Mouse (Mus musculus) bone marrow, adult 2 months (tissue): ENCODE results near the gene Ntn5. TPM values are rescaled to one million over a fixed set of nuclear protein-coding genes. Genes with fewer than 3 reads are reported as not detected.

Source experiments
- H3K27ac ChIP-seq: fragments of 200-500 bp; 2 replicates; pipeline ENCODE4 v1.5.1; 2012; ENCODE audit warnings: low read depth, mild to moderate bottlenecking, control low read depth, inconsistent platforms, low read length; ENCODE audit not compliant: control insufficient read depth, poor library complexity, insufficient read depth
- H3K4me1 ChIP-seq: fragments of 200-500 bp; 2 replicates; pipeline ENCODE4 v1.6.1; 2011; ENCODE audit warnings: low read length; ENCODE audit not compliant: control insufficient read depth, insufficient read depth
- H3K4me3 ChIP-seq: fragments of 200-500 bp; replicated peaks from 2 replicates; pipeline ENCODE3; 2011; ENCODE audit warnings: mild to moderate bottlenecking, low read depth, low read length, control low read depth; ENCODE audit not compliant: control insufficient read depth
- CTCF ChIP-seq: fragments of 200-500 bp; IDR thresholded peaks from 2 replicates; pipeline ENCODE4 v1.5.1; 2011; ENCODE audit warnings: low read length, control low read depth; ENCODE audit not compliant: control insufficient read depth, insufficient read depth
- POLR2A ChIP-seq: fragments of 200-500 bp; IDR thresholded peaks from 2 replicates; pipeline ENCODE4 v1.6.1; 2011; ENCODE audit warnings: low read depth, mild to moderate bottlenecking, control low read depth, low read length, borderline replicate concordance; ENCODE audit not compliant: control insufficient read depth
- WGBS: fragments of 180-500 bp; shearing (Covaris S2); methylation state at CpG from one replicate; pipeline ENCODE4 v1.1.7; 2018; 5-methylcytosine and 5-hydroxymethylcytosine counted together
- polyA plus RNA-seq: library from polyadenylated mRNA; stranded (reverse); fragments of >200 nt; gene quantifications from 2 replicates; pipeline ENCODE4 v1.2.4, GENCODE M21; 2011; ENCODE audit warnings: low replicate concordance; ENCODE audit not compliant: missing spikeins, insufficient read depth, insufficient read length

Ntn5 gene
- polyA plus RNA-seq, 1 experiment = not detected

GRCm38 (mm10) chr7:45715090-45715708, 31.4 kb downstream of the Ntn5 start, which contains the start of gene Rpl18:
TSS of gene Rpl18 (plus strand) at chr7:45715457.
- Histone ChIP-seq H3K4me3 (peak within 1 kb of the TSS; percentile 83), H3K4me1 (peaks cover 4% of the 10 kb centered on the region; the same call in 1 of the 2 replicates), H3K27ac (peak within 1 kb of the TSS; percentile 88)
- 6% methylated on average over 34 of the region's 34 CpGs for WGBS
- TF ChIP-seq POLR2A (peak; percentile 71; the same call in 1 of the 2 replicates), CTCF (no peak; the same call in 1 of the 2 replicates)

GRCm38 (mm10) chr7:45715741-45716459, 32.1 kb downstream of the Ntn5 start:
- 31% methylated on average over 19 of the region's 19 CpGs for WGBS
- Histone ChIP-seq H3K4me1 (peaks cover 4% of the 10 kb centered on the region; the same call in 1 of the 2 replicates), H3K4me3 (peak overlapping the region; percentile 72), H3K27ac (peak overlapping the region; percentile 88)
- TF ChIP-seq CTCF (no peak), POLR2A (peak; percentile 32; the same call in 1 of the 2 replicates)

- TF ChIP-seq POLR2A (no peak), CTCF (no peak)
- 67% methylated on average over 3 of the region's 3 CpGs for WGBS
- peaks cover 4% of the 10 kb centered on the region; the same call in 1 of the 2 replicates for H3K4me1 ChIP-seq
- peak overlapping the region; percentile 88 for H3K27ac ChIP-seq
- H3K4me3 ChIP-seq = peak overlapping the region; percentile 52
These were observed 32.6 kb downstream of the Ntn5 start for GRCm38 (mm10) chr7:45716460-45716857.

- peaks cover 4% of the 10 kb centered on the region; the same call in 1 of the 2 replicates for H3K4me1 ChIP-seq
These were observed 33.4 kb downstream of the Ntn5 start for GRCm38 (mm10) chr7:45716952-45717917.

GRCm38 (mm10) chr7:45717918-45718297, 34.1 kb downstream of the Ntn5 start, which contains the start of gene Sphk2:
TSS of gene Sphk2 (minus strand) at chr7:45718002.
- Histone ChIP-seq H3K4me3 (peak within 1 kb of the TSS; percentile 84), H3K4me1 (peaks cover 4% of the 10 kb centered on the region; the same call in 1 of the 2 replicates), H3K27ac (peak within 1 kb of the TSS; percentile 94)
- WGBS = under 1% methylated on average over 41 of the region's 41 CpGs
- TF ChIP-seq CTCF (peak; percentile 15; the same call in 1 of the 2 replicates), POLR2A (peak; percentile 96)

More at GRCm38 (mm10) chr7:45716952-45717917, 33.4 kb downstream of the Ntn5 start:
- peak overlapping the region; percentile 84 for H3K4me3 ChIP-seq
- no peak for TF ChIP-seq POLR2A
- H3K27ac ChIP-seq = peak overlapping the region; percentile 94
- WGBS = 4% methylated on average over 31 of the region's 31 CpGs

GRCm38 (mm10) chr7:45718331-45718730, 34.5 kb downstream of the Ntn5 start:
- peak overlapping the region; percentile 62 for H3K27ac ChIP-seq
- whole genome bisulfite sequencing = under 1% methylated on average over 20 of the region's 20 CpGs
- H3K4me3 ChIP-seq = peak overlapping the region; percentile 84
- H3K4me1 ChIP-seq = peaks cover 4% of the 10 kb centered on the region; the same call in 1 of the 2 replicates
- TF ChIP-seq POLR2A = no peak
- no peak for TF ChIP-seq CTCF

- H3K27ac ChIP-seq = no peak overlapping the region; the same call in 1 of the 2 replicates
These were observed 35.4 kb downstream of the Ntn5 start for GRCm38 (mm10) chr7:45719180-45719579.

More at GRCm38 (mm10) chr7:45719180-45719579, 35.4 kb downstream of the Ntn5 start:
- no peak for TF ChIP-seq CTCF
- TF ChIP-seq POLR2A = no peak
- WGBS = 74% methylated on average over 10 of the region's 10 CpGs
- peak overlapping the region; percentile 84 for H3K4me3 ChIP-seq
- H3K4me1 ChIP-seq = peaks cover 4% of the 10 kb centered on the region; the same call in 1 of the 2 replicates
